Mouse (Mus musculus): ENCODE data around the gene Hoxc4.

Gene Hoxc4

GRCm38 (mm10) chr15:102990461-102991397, 28.0 kb upstream of the Hoxc4 start, which contains the start of gene Hoxc8:
TSS of gene Hoxc8 (plus strand) at chr15:102990607.
- DNase-seq (ENCODE audit: low read depth, low spot score) = no peak

- DNase-seq (ENCODE audit: low read depth, low spot score) = no peak
These were observed 27.0 kb upstream of the Hoxc4 start for GRCm38 (mm10) chr15:102991782-102992181.

GRCm38 (mm10) chr15:102992206-102992605, 26.5 kb upstream of the Hoxc4 start:
- DNase-seq (ENCODE audit: low read depth, low spot score) = no peak

- no peak for DNase-seq (ENCODE audit: low read depth, low spot score)
These were observed 25.9 kb upstream of the Hoxc4 start for GRCm38 (mm10) chr15:102992863-102993262.

DNA sequence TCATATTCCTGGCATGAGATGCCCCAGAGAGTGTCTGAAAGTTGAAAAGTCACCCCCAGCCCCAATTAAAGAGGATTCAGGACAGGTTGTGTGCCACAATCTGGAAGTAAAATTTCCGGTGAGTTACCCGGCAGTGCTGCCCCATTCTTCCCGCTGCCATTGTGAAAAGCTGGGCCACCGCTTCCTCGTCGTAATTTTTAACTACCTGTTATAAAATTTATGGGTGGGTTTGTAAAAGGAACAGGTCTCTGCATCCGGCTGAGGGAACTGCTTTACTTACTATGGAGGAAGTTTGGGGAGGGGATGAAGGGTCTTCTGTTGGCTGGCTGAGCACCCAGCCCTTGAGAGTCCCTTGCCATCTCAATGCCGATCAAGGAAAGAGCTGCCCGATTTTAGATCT, 22.2 kb upstream of the Hoxc4 start:
- DNase-seq (ENCODE audit: low read depth, low spot score) = no peak

DNA sequence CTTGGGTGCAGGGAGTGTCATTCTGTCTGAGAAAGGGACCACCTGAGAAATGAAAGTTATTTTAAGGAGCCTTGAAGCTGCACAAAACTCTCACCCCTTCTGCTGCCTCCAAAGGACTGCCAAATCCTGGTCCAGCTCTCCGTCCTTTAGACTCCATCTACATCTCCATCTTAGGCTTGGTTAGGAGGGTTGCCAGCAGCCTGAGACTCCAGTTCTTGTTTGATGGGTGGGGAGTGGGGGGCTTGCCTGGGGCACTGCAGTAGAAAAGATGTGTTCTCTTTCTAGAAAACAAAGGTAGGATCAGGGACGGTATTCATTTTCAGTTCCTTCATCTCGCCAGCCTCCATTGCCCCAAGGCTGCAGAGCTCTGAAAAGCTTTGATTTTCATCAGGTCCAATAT, 21.3 kb upstream of the Hoxc4 start:
- no peak for DNase-seq (ENCODE audit: low read depth, low spot score)

DNA sequence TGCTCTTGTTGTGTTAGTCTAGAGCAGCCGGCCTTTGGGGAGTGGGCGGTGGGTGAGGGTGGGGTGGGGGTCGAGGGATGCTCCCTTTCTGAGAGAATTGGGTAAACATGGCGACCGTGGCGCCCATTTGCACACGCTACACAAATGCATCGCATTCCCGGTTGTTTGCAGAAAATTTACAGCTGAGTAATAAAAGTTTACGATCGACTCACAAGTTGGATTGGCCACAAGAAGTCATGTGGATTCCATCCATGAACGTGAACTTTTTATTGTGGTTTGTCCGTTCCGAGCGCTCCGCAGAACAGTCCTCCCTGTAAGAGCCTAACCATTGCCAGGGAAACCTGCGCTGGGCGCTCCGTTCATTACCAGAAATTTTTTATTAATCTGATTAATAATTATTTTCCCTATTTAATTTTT, 20.8 kb upstream of the Hoxc4 start, which contains the start of gene Hoxc6:
TSS of gene Hoxc6 (plus strand) at position 319 of the 417 bp plus-strand sequence.
- no peak for DNase-seq (ENCODE audit: low read depth, low spot score)

- no peak for DNase-seq (ENCODE audit: low read depth, low spot score)
These were observed 20.0 kb upstream of the Hoxc4 start for GRCm38 (mm10) chr15:102998608-102999182.

GRCm38 (mm10) chr15:102999183-102999831, 19.4 kb upstream of the Hoxc4 start:
- DNase-seq (ENCODE audit: low read depth, low spot score) = peak; percentile 22

DNA sequence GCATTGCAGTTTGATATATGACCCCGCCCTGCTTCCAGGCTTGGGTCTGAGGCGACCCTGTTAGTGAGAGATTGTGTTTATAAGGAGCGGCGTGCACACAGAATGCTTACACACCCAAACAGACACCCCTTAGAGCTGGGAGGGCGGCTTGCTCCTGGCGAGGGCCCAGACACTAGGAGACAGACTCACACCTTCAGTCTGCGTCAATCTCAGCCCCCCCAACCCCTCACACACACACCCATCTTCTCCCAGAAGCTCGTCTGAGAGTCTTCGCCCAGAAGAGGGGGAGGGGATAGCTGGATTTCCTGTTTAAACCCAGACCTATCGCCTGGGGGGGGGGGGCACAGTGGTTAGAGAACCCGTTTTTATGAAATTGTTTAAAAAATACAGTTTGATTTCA, 18.8 kb upstream of the Hoxc4 start:
- DNase-seq (ENCODE audit: low read depth, low spot score) = no peak

- DNase-seq (ENCODE audit: low read depth, low spot score) = no peak
These were observed 18.2 kb upstream of the Hoxc4 start for GRCm38 (mm10) chr15:103000501-103000901.

- no peak for DNase-seq (ENCODE audit: low read depth, low spot score)
These were observed 17.4 kb upstream of the Hoxc4 start for GRCm38 (mm10) chr15:103001370-103001769.

GRCm38 (mm10) chr15:103002156-103002555, 16.6 kb upstream of the Hoxc4 start:
- no peak for DNase-seq (ENCODE audit: low read depth, low spot score)

GRCm38 (mm10) chr15:103002821-103003448, 15.8 kb upstream of the Hoxc4 start:
- DNase-seq (ENCODE audit: low read depth, low spot score) = no peak

DNA sequence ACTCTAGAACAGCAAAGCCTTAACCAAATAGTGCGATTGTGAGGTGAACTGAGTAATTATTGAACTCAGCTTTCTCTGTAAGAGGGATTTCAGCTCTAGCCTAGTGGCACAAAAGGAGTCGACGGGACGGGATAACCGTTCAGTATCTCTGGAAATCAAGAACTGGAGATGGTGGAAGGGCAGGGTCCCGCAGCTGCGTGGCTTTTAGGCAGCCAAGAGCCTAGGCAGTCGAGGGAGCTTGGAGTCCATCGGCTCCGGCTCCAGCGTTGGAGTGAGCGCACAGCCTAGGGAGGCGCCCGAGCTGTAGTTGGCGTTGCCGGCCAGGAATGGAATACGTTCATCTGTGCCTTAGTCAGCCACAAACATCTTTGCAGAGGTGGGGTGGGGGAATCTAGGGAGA, 13.4 kb upstream of the Hoxc4 start:
- no peak for DNase-seq (ENCODE audit: low read depth, low spot score)

DNA sequence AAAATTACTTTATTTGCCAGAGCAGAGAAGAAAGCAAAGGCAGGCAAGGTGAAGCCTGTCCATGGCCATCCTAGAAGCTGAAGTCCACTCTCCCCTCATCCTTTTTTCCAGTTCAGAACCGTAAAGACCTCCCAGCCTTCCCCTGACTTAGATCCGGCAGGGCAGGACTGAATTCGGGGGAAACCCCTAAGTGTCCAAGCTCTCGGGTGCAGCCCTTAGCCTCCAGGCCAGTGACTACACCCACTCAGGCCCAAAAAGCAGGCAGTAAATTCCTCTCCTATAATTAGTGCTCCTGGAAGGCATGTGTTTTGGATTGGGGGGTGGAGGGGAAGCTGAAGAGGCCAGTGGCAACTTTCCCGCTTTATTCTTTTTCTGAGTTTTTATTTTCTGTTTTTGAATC, 12.9 kb upstream of the Hoxc4 start:
- no peak for DNase-seq (ENCODE audit: low read depth, low spot score)

GRCm38 (mm10) chr15:103006326-103006725, 12.4 kb upstream of the Hoxc4 start:
- no peak for DNase-seq (ENCODE audit: low read depth, low spot score)

- no peak for DNase-seq (ENCODE audit: low read depth, low spot score)
These were observed 9.2 kb upstream of the Hoxc4 start for GRCm38 (mm10) chr15:103009265-103010111.

- no peak for DNase-seq (ENCODE audit: low read depth, low spot score)
These were observed 8.5 kb upstream of the Hoxc4 start for GRCm38 (mm10) chr15:103010112-103010846.

GRCm38 (mm10) chr15:103010847-103011555, 7.7 kb upstream of the Hoxc4 start:
- no peak for DNase-seq (ENCODE audit: low read depth, low spot score)
